Mouse (Mus musculus): ENCODE results near the gene Cmip.

DNA sequence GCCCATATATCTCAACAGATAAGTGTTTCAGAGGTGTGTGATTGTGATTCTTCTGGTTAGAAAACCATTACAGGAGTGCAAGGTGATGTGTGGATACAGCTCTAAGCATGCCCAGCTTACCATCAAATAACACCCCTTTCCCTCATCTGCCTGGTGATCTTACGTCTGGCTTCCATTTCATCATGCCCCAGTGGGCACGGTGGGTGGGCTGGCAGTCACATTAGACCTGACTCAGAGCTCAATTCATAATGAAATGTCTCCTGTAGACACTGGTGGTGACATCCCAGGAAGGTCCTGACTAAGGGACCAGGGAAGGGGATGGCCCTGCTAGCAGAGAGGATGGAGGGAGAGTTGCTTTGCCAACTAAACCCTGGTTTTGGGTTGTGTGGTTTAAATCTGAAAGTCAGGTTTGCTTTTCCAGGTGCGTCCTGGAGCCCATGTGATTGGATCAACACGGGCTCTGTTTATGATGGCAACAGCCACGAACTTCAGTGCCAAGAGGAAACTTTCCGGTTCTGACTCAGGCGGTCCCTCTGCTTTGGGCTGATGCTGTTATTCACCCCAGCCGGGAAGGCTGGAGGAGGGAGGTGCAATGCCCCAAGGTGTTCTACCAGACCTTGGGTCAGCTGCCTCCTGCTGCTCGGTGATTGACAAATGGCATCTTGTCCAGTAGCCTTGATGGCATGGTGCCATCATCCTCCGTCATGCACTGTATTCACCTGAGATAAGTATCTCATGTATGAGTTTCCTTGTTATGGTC is 231.6 kb downstream of the Cmip start:
- TF ChIP-seq EP300 (IDR thresholded peaks at IDR 0.05; ENCODE audit: low read depth) (no peak), CTCF (IDR thresholded peaks at IDR 0.05; ENCODE audit: low read depth) (no peak)

All from liver, postnatal 0 days (tissue).